Mouse (Mus musculus) naive thymus-derived CD4-positive, alpha-beta T cell, adult 5 months (primary cell): ENCODE measurements around the gene Mccc2. TPM values are rescaled to one million over a fixed set of nuclear protein-coding genes. Genes with fewer than 3 reads are reported as not detected.

Experiments
- polyA plus RNA-seq: library from polyadenylated mRNA; unstranded; fragments of 100-300 nt; shearing (Covaris generic); gene quantifications from one replicate; pipeline ENCODE4 v1.2.1, GENCODE M21; 2017

Gene Mccc2
- polyA plus RNA-seq = 14.5 TPM

GRCm38 (mm10) chr13:100014906-100015895 lies at the start of gene Mccc2:
Gene Mccc2, minus strand, starts transcription at chr13:100015639.

GRCm38 (mm10) chr13:99900965-99901364 lies 114.5 kb downstream of the Mccc2 start, which contains the start of gene Cartpt:
Gene Cartpt, minus strand, starts transcription at chr13:99901091.

Other genes starting within 250 kb of the Mccc2 start
- not detected for gene Cartpt, start 114.5 kb downstream of the Mccc2 start, polyA plus RNA-seq
- gene Bdp1, start 88.4 kb upstream of the Mccc2 start, polyA plus RNA-seq = 88.6 TPM
- 3.6 TPM for gene Serf1, start 92.4 kb upstream of the Mccc2 start, polyA plus RNA-seq
- gene Smn1, start 109.2 kb upstream of the Mccc2 start, polyA plus RNA-seq = 28.2 TPM
- gene Naip2, start 186.5 kb upstream of the Mccc2 start, polyA plus RNA-seq = 0.60 TPM
- gene Naip5, start 230.7 kb upstream of the Mccc2 start, polyA plus RNA-seq = not detected